Mouse (Mus musculus): ENCODE results near the gene Gp2.
A peak's percentile ranks its signal among the peaks of the same experiment; 100 is the strongest.

Gene Gp2

GRCm38 (mm10) chr7:119459185-119459584 is at the start of gene Gp2:
Gene Gp2 (minus strand): TSS chr7:119459285.
- DNase-seq (ENCODE audit: low read depth, low spot score), result no peak

GRCm38 (mm10) chr7:119490041-119490780 is 31.1 kb upstream of the Gp2 start:
- DNase-seq (ENCODE audit: low read depth, low spot score), result no peak

GRCm38 (mm10) chr7:119486683-119487082 is 27.6 kb upstream of the Gp2 start:
- DNase-seq (ENCODE audit: low read depth, low spot score), result no peak

- DNase-seq (ENCODE audit: low read depth, low spot score), result no peak
Measured at GRCm38 (mm10) chr7:119484154-119484553, 25.1 kb upstream of the Gp2 start.

GRCm38 (mm10) chr7:119479256-119479655 is 20.2 kb upstream of the Gp2 start, which contains the start of gene Umod:
Gene Umod (minus strand): TSS chr7:119479282.
- no peak for DNase-seq (ENCODE audit: low read depth, low spot score)

GRCm38 (mm10) chr7:119476500-119477389 is 17.7 kb upstream of the Gp2 start:
- DNase-seq (ENCODE audit: low read depth, low spot score), result no peak

GRCm38 (mm10) chr7:119454192-119454591 is 4.9 kb downstream of the Gp2 start:
- no peak for DNase-seq (ENCODE audit: low read depth, low spot score)

GRCm38 (mm10) chr7:119443849-119444248 is 15.2 kb downstream of the Gp2 start:
- DNase-seq (ENCODE audit: low read depth, low spot score), result no peak

- DNase-seq (ENCODE audit: low read depth, low spot score), result no peak
Measured at GRCm38 (mm10) chr7:119441938-119442337, 17.1 kb downstream of the Gp2 start.

GRCm38 (mm10) chr7:119427180-119427616 is 31.9 kb downstream of the Gp2 start:
- DNase-seq (ENCODE audit: low read depth, low spot score), result peak; percentile 5

- no peak for DNase-seq (ENCODE audit: low read depth, low spot score)
Measured at GRCm38 (mm10) chr7:119420730-119421129, 38.4 kb downstream of the Gp2 start.

GRCm38 (mm10) chr7:119418523-119418922 is 40.6 kb downstream of the Gp2 start:
- no peak for DNase-seq (ENCODE audit: low read depth, low spot score)

GRCm38 (mm10) chr7:119394050-119394732 is 64.9 kb downstream of the Gp2 start:
- DNase-seq (ENCODE audit: low read depth, low spot score), result no peak
